Mouse (Mus musculus) limb, embryonic 15.5 days (tissue): ENCODE results near the gene Srgap1. TPM values are rescaled to one million over a fixed set of nuclear protein-coding genes. Genes with fewer than 3 reads are reported as not detected.
"Not testable (repeated sequence)": the region's sequence is repeated elsewhere in the genome, so short reads cannot be mapped to it uniquely, and the experiment has no call there.

Source experiments
- ATAC-seq: fragments of 200-750 bp; cut with Nextera tagmentation; 2 replicates; pipeline ENCODE4 v1.8.0; 2017; ENCODE audit warnings: low read depth, moderate TSS enrichment; ENCODE audit not compliant: insufficient number of reproducible peaks, low FRiP score, low TSS enrichment
- H3K27ac ChIP-seq: fragments of 300-500 bp; sonication (generic); 2 replicates; pipeline ENCODE4 v1.5.1; 2015; ENCODE audit warnings: moderate library complexity, mild to moderate bottlenecking, inconsistent platforms
- H3K27me3 ChIP-seq: fragments of 300-500 bp; sonication (generic); 2 replicates; pipeline ENCODE4 v1.6.1; 2015; ENCODE audit warnings: inconsistent platforms
- H3K36me3 ChIP-seq: fragments of 300-500 bp; sonication (generic); 2 replicates; pipeline ENCODE4 v1.6.1; 2015; ENCODE audit warnings: inconsistent platforms
- H3K4me1 ChIP-seq: fragments of 300-500 bp; sonication (generic); 2 replicates; pipeline ENCODE4 v1.6.1; 2015; ENCODE audit warnings: inconsistent platforms
- H3K4me2 ChIP-seq: fragments of 300-500 bp; sonication (generic); 2 replicates; pipeline ENCODE4 v1.6.1; 2015; ENCODE audit warnings: mild to moderate bottlenecking, inconsistent platforms
- H3K4me3 ChIP-seq: fragments of 300-500 bp; sonication (generic); 2 replicates; pipeline ENCODE4 v1.5.1; 2015; ENCODE audit warnings: mild to moderate bottlenecking, inconsistent platforms
- H3K9ac ChIP-seq: fragments of 300-500 bp; sonication (generic); 2 replicates; pipeline ENCODE4 v1.6.1; 2015; ENCODE audit warnings: inconsistent platforms
- H3K9me3 ChIP-seq: fragments of 300-500 bp; sonication (generic); 2 replicates; pipeline ENCODE4 v1.6.1; 2016; ENCODE audit warnings: inconsistent platforms
- WGBS: fragments of 180-500 bp; shearing (Covaris S2); methylation state at CpG from one replicate; pipeline ENCODE4 v1.1.7; 2015; 5-methylcytosine and 5-hydroxymethylcytosine counted together
- polyA plus RNA-seq: library from polyadenylated mRNA; unstranded; fragments of >200 nt; fragmentation: Nextera tagmentation; extraction: Ambion mirVana; gene quantifications from 2 replicates; pipeline ENCODE4 v1.2.1, GENCODE M21; 2015

The Srgap1 gene
- polyA plus RNA-seq, 1 experiment from 2014 or later: 9.5 TPM

DNA sequence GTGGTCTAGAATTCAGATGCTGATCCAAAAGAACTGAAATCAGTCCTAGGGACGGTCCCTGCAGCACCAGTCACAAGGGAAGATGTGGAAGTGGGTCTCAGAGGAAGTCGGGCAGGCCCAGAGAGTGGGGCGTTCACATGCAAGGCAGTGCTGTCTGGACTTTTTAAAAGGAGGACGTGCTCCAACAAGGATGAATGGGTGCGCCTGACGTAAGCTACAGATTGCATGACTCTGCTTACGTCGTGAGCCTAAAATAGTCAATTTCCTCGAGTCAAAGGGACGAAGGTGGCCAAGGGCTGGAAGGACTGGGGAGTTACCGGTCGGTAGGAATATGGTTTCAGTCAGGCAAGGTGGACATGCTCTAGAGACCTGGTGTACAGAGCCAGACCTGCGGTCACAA, 247.1 kb downstream of the Srgap1 start:
- Histone ChIP-seq H3K4me1 (no peaks in the 10 kb centered on the region), H3K27ac (no peak overlapping the region), H3K9ac (no peak overlapping the region), H3K9me3 (no peaks in the 10 kb centered on the region), H3K4me3 (no peak overlapping the region), H3K36me3 (peaks cover 18% of the 10 kb centered on the region), H3K4me2 (no peak overlapping the region), H3K27me3 (no peaks in the 10 kb centered on the region)
- ATAC-seq: no peak
- 95% methylated on average over 13 of the region's 13 CpGs for WGBS

DNA sequence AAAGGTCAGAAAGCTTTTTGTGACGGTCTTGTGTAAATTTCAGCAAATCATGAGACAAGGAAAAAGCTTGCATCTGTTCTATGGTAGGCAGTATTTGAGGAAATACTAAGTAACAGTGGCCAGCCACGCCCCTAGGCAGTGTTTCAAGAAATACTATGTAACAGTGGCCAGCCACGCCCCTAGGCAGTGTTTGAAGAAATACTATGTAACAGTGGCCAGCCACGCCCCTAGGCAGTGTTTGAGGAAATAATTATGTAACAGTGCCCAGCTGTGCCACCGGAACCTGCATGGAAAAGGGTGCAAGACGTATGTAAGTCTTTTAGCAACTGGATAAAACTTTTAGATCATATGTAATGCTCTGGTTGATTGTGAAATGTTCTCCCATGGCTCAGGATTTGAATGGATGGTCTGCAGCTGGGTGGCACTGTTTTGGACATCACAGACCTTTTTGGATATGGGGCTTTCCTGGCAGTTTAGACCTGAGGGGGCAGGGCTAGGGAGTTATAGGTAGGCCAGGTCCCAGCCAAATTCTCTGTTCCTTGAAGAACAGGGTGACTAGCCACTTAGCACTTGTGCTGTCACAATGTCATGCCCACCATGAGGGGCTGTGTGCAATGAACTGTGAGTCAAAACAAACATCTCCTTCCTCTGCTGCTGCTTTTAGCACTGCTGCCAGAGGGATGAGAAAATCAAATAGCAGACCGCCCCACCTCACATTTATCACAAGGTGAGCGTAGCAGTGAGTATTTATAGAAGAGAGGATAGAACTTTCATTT, 250.9 kb downstream of the Srgap1 start:
- WGBS: 59% methylated on average over 8 of the region's 8 CpGs
- Histone ChIP-seq H3K4me3 (no peak overlapping the region), H3K4me1 (no peaks in the 10 kb centered on the region), H3K9me3 (no peaks in the 10 kb centered on the region), H3K4me2 (no peak overlapping the region), H3K36me3 (peaks cover 18% of the 10 kb centered on the region), H3K27me3 (no peaks in the 10 kb centered on the region), H3K9ac (no peak overlapping the region), H3K27ac (no peak overlapping the region)
- ATAC-seq: no peak

DNA sequence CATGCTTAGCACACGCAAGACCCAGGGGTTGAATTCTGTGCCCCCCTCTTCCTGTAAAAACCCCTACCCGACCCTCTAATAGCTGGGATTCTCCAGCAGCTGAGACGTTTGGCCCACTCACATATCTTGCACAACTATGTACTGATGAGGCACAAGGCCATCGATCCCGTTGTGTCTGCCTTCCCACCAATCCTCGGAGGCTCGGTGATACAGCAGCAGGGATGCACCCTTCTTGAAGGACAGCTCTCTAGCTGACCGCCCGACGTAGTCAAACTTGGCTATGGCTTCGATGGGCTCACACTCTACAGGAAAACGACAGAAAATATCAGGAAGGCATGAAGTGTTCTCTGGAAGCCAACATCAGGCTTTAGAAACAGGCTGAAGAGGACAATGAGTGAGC, 252.6 kb downstream of the Srgap1 start:
- WGBS: 90% methylated on average over 12 of the region's 12 CpGs
- Histone ChIP-seq H3K27me3 (no peaks in the 10 kb centered on the region), H3K9ac (no peak overlapping the region), H3K4me3 (no peak overlapping the region), H3K4me2 (no peak overlapping the region), H3K4me1 (no peaks in the 10 kb centered on the region), H3K9me3 (no peaks in the 10 kb centered on the region), H3K36me3 (peaks cover 16% of the 10 kb centered on the region; the same call in 1 of the 2 replicates), H3K27ac (no peak overlapping the region)
- ATAC-seq: no peak

DNA sequence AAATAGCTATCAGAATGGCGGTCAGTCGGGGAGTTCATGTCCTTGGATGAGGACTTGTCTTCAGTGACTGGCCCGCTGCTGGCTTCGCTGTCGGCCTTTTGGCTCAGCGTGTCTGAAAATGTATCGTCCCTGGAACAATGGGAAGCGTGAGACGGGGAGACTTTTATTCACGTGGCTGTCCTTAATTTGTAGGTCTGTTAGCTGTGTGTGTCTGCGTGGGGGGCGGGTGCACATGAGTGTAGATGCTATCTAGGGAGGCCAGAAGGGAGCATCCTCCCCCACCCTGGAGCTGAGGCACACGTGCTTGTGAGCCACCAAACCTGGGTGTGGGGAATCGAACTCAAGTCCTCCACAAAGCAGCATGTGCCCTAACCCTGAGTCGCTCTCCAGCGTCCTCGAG, 254.5 kb downstream of the Srgap1 start:
- Histone ChIP-seq H3K9me3 (no peaks in the 10 kb centered on the region), H3K36me3 (peaks cover 26% of the 10 kb centered on the region; the same call in 1 of the 2 replicates), H3K9ac (no peak overlapping the region), H3K27me3 (no peaks in the 10 kb centered on the region), H3K4me1 (no peaks in the 10 kb centered on the region), H3K4me3 (no peak overlapping the region), H3K27ac (no peak overlapping the region), H3K4me2 (no peak overlapping the region)
- ATAC-seq: no peak
- WGBS: 94% methylated on average over 17 of the region's 17 CpGs

DNA sequence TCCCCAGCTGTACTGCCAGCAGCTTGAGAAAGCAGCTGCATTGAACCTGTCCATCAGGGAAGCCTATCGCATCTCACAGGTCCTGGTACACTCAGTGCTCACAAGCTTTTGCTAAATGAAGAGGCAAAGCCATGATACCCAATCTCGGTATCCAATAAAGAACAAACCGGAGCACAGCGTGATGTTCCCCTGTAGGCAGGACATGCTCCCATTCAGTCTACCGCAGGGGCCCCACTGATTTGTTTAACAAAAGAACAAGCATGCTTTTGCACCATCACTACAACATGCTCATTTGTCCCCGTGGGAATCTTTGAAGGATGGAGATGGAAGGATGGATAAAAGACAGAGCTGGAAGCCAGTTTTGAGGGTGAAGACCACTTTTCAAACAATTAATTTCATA, 257.0 kb downstream of the Srgap1 start:
- H3K9me3 ChIP-seq: no peaks in the 10 kb centered on the region
- H3K9ac ChIP-seq: no peak overlapping the region
- H3K4me2 ChIP-seq: no peak overlapping the region
- H3K4me1 ChIP-seq: no peaks in the 10 kb centered on the region
- 76% methylated on average over 6 of the region's 6 CpGs for WGBS
- no peak for ATAC-seq
- no peak overlapping the region for H3K4me3 ChIP-seq
- H3K27me3 ChIP-seq: no peaks in the 10 kb centered on the region
- H3K27ac ChIP-seq: no peak overlapping the region
- peaks cover 34% of the 10 kb centered on the region for H3K36me3 ChIP-seq

GRCm38 (mm10) chr10:121788536-121788935, 258.6 kb downstream of the Srgap1 start:
- Histone ChIP-seq H3K9ac (no peak overlapping the region), H3K9me3 (no peaks in the 10 kb centered on the region), H3K4me1 (no peaks in the 10 kb centered on the region), H3K4me3 (no peak overlapping the region), H3K27ac (no peak overlapping the region), H3K36me3 (peaks cover 47% of the 10 kb centered on the region), H3K4me2 (no peak overlapping the region), H3K27me3 (no peaks in the 10 kb centered on the region)
- 79% methylated on average over 3 of the region's 3 CpGs for WGBS
- no peak for ATAC-seq

GRCm38 (mm10) chr10:121781159-121781558, 266.0 kb downstream of the Srgap1 start:
- no peak overlapping the region for H3K4me2 ChIP-seq

GRCm38 (mm10) chr10:121775990-121776389, 271.1 kb downstream of the Srgap1 start:
- Histone ChIP-seq H3K27ac (no peak overlapping the region), H3K4me3 (no peak overlapping the region), H3K36me3 (no peaks in the 10 kb centered on the region), H3K9ac (no peak overlapping the region), H3K4me1 (no peaks in the 10 kb centered on the region), H3K27me3 (no peaks in the 10 kb centered on the region), H3K9me3 (no peaks in the 10 kb centered on the region), H3K4me2 (no peak overlapping the region)
- WGBS: 60% methylated on average over 3 of the region's 3 CpGs
- ATAC-seq: no peak

More at GRCm38 (mm10) chr10:121781159-121781558, 266.0 kb downstream of the Srgap1 start:
- Histone ChIP-seq H3K9me3 (no peaks in the 10 kb centered on the region), H3K4me3 (no peak overlapping the region), H3K9ac (no peak overlapping the region), H3K4me1 (no peaks in the 10 kb centered on the region), H3K27ac (no peak overlapping the region), H3K36me3 (peaks cover 34% of the 10 kb centered on the region), H3K27me3 (no peaks in the 10 kb centered on the region)
- 50% methylated on average over 14 of the region's 14 CpGs for WGBS
- no peak for ATAC-seq

- WGBS: 73% methylated on average over 4 of the region's 4 CpGs
- no peak for ATAC-seq
- no peak overlapping the region for H3K27ac ChIP-seq
Measured at GRCm38 (mm10) chr10:121773813-121774212, 273.3 kb downstream of the Srgap1 start.

DNA sequence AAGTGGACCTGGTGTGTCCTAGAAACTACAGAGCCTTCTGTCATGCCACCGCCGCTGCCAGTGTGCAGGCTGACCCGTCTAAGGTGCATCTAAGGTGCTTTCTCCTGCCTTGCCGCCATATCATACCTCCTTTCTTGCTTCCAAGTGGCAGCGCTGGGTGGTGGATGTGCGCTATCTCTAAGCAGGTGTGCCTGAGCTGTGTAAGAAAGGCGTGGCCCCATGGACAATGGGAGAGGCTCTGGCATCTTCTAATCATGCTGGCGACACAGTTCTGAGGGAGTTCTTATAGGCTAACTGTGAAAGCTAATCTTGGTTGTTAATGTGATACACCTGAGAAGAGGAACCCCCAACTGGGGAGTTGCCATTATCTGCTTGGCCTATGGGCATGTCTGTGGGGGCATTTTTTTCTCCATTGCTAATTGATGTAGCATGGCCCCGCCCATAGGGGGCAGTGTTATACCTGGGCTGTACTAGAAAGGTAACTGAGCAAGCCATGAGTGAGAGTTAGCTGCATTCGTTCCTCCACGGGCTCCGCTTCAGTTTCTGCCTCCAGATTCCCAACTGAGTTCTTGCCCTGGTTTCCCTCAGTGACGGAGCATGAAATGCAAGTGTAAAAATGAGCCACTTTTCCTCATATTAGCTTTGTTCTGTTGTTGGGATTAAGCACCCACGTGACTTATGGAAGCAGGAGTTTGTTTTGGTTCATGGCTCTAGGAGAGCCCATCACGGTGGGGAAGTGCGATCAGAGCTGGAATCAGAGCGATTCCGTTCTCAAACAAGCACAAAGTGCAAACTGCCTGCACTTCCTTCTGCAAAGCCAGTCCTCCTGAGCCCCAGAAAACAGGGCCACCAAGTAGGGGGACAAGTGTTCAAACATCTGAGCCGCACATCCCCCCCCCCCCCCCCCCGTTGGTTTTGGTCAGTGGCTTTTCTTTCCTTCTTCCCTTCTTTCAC, 276.2 kb downstream of the Srgap1 start:
- ATAC-seq: no peak

More at GRCm38 (mm10) chr10:121773813-121774212, 273.3 kb downstream of the Srgap1 start:
- Histone ChIP-seq H3K36me3 (no peaks in the 10 kb centered on the region), H3K4me3 (no peak overlapping the region), H3K4me1 (no peaks in the 10 kb centered on the region), H3K9me3 (no peaks in the 10 kb centered on the region), H3K4me2 (no peak overlapping the region), H3K9ac (no peak overlapping the region), H3K27me3 (no peaks in the 10 kb centered on the region)

DNA sequence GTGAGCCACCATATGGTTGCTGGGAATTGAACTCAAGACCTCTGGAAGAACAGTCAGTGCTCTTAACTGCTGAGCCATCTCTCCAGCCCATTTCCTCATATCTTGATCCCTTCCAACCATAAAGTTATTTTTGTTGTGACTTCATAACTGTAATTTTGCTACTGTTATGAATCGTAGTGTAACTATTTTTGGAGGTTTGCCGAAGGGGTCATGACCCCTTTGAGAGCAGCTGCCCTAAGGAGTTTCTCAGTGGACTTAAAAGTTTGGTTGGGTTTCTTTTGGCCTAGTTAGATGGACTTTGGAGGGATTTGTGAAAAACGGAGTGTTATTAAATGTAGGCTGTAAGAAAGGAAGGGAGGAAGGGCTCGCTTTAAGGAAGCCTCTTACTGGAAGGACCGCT, 277.4 kb downstream of the Srgap1 start:
- Histone ChIP-seq H3K27me3 (no peaks in the 10 kb centered on the region), H3K27ac (no peak overlapping the region), H3K9me3 (no peaks in the 10 kb centered on the region), H3K36me3 (no peaks in the 10 kb centered on the region), H3K9ac (no peak overlapping the region), H3K4me1 (no peaks in the 10 kb centered on the region), H3K4me3 (no peak overlapping the region), H3K4me2 (no peak overlapping the region)
- ATAC-seq: no peak
- 86% methylated on average over 5 of the region's 5 CpGs for WGBS

More for the DNA sequence above, 276.2 kb downstream of the Srgap1 start:
- Histone ChIP-seq H3K27ac (no peak overlapping the region), H3K27me3 (no peaks in the 10 kb centered on the region), H3K4me3 (no peak overlapping the region), H3K9me3 (no peaks in the 10 kb centered on the region), H3K4me2 (no peak overlapping the region; the same call in 1 of the 2 replicates), H3K4me1 (no peaks in the 10 kb centered on the region), H3K36me3 (no peaks in the 10 kb centered on the region), H3K9ac (no peak overlapping the region)
- 57% methylated on average over 20 of the region's 20 CpGs for WGBS

GRCm38 (mm10) chr10:121767295-121767694, 279.8 kb downstream of the Srgap1 start:
- not testable (repeated sequence) for H3K36me3 ChIP-seq, H3K9ac ChIP-seq, H3K27me3 ChIP-seq, H3K4me2 ChIP-seq, H3K4me1 ChIP-seq, H3K4me3 ChIP-seq, H3K9me3 ChIP-seq, H3K27ac ChIP-seq, ATAC-seq
- 76% methylated on average over 3 of the region's 3 CpGs for WGBS
